Mouse (Mus musculus): Measurements from ENCODE around the gene Bpi. TPM values are rescaled to one million over a fixed set of nuclear protein-coding genes. Genes with fewer than 3 reads are reported as not detected.

Gene Bpi
- polyA plus RNA-seq, 1 experiment from 2014 or later, result not detected

GRCm38 (mm10) chr2:158324531-158325190 lies 66.8 kb downstream of the Bpi start:
- Histone ChIP-seq H3K4me1 (ENCODE audit: control insufficient read depth, insufficient read depth, low read length) (no peaks in the 10 kb centered on the region), H3K9ac (ENCODE audit: low read depth, low read length) (no peak overlapping the region), H3K36me3 (ENCODE audit: control insufficient read depth, insufficient read depth, low read length) (no peaks in the 10 kb centered on the region), H3K9me3 (ENCODE audit: control insufficient read depth, low read length) (no peaks in the 10 kb centered on the region), H3K4me2 (ENCODE audit: low read depth, low read length) (no peak overlapping the region), H3K27ac (ENCODE audit: low read length) (no peak overlapping the region), H3K4me3 (ENCODE audit: low read length) (no peak overlapping the region), H3K27me3 (replicated peaks; ENCODE audit: control insufficient read depth, insufficient read depth, low read length) (no peaks in the 10 kb centered on the region)
- 63% methylated on average over 10 of the region's 10 CpGs for WGBS
- ATAC-seq, result no peak

GRCm38 (mm10) chr2:158325609-158326008 lies 67.7 kb downstream of the Bpi start:
- no peak for ATAC-seq
- H3K9ac ChIP-seq (ENCODE audit: low read depth, low read length), result no peak overlapping the region
- no peaks in the 10 kb centered on the region for H3K4me1 ChIP-seq (ENCODE audit: control insufficient read depth, insufficient read depth, low read length)
- no peak overlapping the region for H3K4me3 ChIP-seq (ENCODE audit: low read length)
- no peaks in the 10 kb centered on the region for H3K9me3 ChIP-seq (ENCODE audit: control insufficient read depth, low read length)
- WGBS, result 81% methylated on average over 8 of the region's 8 CpGs
- no peak overlapping the region for H3K4me2 ChIP-seq (ENCODE audit: low read depth, low read length)
- H3K36me3 ChIP-seq (ENCODE audit: control insufficient read depth, insufficient read depth, low read length), result no peaks in the 10 kb centered on the region
- H3K27ac ChIP-seq (ENCODE audit: low read length), result no peak overlapping the region
- no peaks in the 10 kb centered on the region for H3K27me3 ChIP-seq (replicated peaks; ENCODE audit: control insufficient read depth, insufficient read depth, low read length)

Small RNA genes within 50 kb of the gene (microRNA-seq; reads per million reads assigned to microRNA genes)
- not detected for gene Mir7685

Other genes starting within 250 kb of the Bpi start
- gene Tti1, start 229.7 kb upstream of the Bpi start, polyA plus RNA-seq (2015; fragmentation: Nextera tagmentation; extraction: Ambion mirVana), result 18.4 and 20.2 TPM in 2 replicates
- gene Rprd1b, start 229.6 kb upstream of the Bpi start, polyA plus RNA-seq (2015; fragmentation: Nextera tagmentation; extraction: Ambion mirVana), result 33.0 and 34.2 TPM in 2 replicates
- 94.9 and 96.5 TPM in 2 replicates for gene Tgm2, start 111.7 kb upstream of the Bpi start, polyA plus RNA-seq (2015; fragmentation: Nextera tagmentation; extraction: Ambion mirVana)
- gene D630003M21Rik, start 28.9 kb upstream of the Bpi start, polyA plus RNA-seq (2015; fragmentation: Nextera tagmentation; extraction: Ambion mirVana), result 2.8 and 2.9 TPM in 2 replicates
- gene Lbp, start 48.4 kb downstream of the Bpi start, polyA plus RNA-seq (2015; fragmentation: Nextera tagmentation; extraction: Ambion mirVana), result 3.8 and 4.6 TPM in 2 replicates
- 4.6 and 5.7 TPM in 2 replicates for gene Snhg11, start 117.5 kb downstream of the Bpi start, polyA plus RNA-seq (2015; fragmentation: Nextera tagmentation; extraction: Ambion mirVana)
- gene Ralgapb, start 151.8 kb downstream of the Bpi start, polyA plus RNA-seq (2015; fragmentation: Nextera tagmentation; extraction: Ambion mirVana), result 7.5 and 9.4 TPM in 2 replicates
- gene Adig, start 244.5 kb downstream of the Bpi start, polyA plus RNA-seq (2015; fragmentation: Nextera tagmentation; extraction: Ambion mirVana), result not detected in 2 replicates